Mouse (Mus musculus): ENCODE results near the gene Dusp11. TPM values are rescaled to one million over a fixed set of nuclear protein-coding genes. Genes with fewer than 3 reads are reported as not detected.
"Not testable (repeated sequence)": the region's sequence is repeated elsewhere in the genome, so short reads cannot be mapped to it uniquely, and the experiment has no call there.

Gene Dusp11
- polyA plus RNA-seq, 1 experiment: 157 TPM

DNA sequence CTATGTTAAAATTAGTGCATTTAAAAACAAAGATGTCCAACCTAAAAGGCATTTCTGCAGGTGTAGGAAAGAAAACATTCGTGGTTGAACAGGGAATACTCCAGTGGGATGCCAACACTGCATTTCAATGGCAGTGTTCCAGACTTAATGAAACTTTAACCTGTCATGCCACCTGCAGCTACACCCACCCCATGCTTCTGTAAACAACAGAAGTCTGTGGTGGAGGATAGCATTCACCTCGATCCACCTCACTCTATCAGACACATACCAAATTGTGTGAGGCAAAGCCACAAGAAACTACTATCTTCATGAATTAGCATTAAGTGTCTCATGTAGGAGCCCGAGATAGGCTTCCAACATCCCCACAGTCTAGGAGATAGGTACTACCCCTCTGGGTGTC lies 53.1 kb downstream of the Dusp11 start:
- DNase-seq (ENCODE audit: low read depth): no peak
- TF ChIP-seq CTCF (IDR thresholded peaks at IDR 0.05; ENCODE audit: borderline replicate concordance, extremely low read depth, insufficient read depth, insufficient read length) (no peak), POLR2A (IDR thresholded peaks at IDR 0.05; ENCODE audit: borderline replicate concordance, extremely low read depth, insufficient read depth, insufficient read length, poor library complexity, severe bottlenecking) (no peak)

DNA sequence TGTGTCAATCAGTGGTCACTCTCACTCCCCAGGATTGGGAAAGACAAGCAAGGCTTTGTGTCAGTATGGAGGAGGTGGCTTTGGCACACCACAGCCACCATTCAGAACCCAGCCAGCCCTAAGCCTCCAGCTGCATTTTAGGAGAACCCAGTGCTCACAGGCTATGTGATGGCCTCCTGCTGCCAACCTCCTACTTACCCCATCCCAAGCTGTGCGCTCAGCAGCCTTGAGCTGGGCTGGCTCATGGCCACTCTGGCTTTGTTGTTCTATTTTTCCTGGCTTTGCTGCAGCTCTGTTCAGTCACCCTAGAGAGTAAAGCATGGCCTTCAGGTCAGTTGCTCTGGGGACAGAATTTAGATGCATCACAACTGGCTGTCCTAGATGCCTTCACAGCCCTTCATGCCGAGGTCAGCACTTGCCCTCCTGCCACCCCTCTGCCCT lies 54.5 kb downstream of the Dusp11 start:
- DNase-seq (ENCODE audit: low read depth): peak; percentile 11

DNA sequence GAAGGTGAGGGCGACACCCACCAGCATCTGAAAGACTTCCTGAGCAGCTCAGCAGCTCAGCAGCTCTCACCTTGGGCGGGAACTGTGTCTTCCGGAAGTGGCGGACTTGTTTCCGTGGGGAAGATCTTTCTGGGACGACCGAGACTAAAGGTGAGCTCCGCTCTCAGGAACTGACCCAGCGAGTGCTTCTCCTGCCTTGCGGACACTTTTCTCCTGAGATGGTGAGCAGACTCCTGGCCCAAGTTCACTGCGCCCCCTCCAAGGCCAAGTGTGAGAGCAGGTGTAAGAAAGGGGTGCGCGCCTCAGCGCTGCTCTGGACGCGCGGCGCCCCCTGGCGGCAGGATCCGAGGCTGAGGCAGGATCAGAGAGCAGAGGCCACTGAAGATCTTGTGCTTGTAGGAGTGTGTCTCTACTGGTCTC lies 56.8 kb downstream of the Dusp11 start, which contains the start of gene Nat8f4:
TSS of gene Nat8f4 (minus strand) at position 243 of the 420 bp plus-strand sequence.
- DNase-seq (ENCODE audit: low read depth): peak; percentile 55
- peak; percentile 63; the same call in 1 of the 2 replicates for TF ChIP-seq CTCF (IDR thresholded peaks at IDR 0.05; ENCODE audit: borderline replicate concordance, extremely low read depth, insufficient read depth, insufficient read length)

DNA sequence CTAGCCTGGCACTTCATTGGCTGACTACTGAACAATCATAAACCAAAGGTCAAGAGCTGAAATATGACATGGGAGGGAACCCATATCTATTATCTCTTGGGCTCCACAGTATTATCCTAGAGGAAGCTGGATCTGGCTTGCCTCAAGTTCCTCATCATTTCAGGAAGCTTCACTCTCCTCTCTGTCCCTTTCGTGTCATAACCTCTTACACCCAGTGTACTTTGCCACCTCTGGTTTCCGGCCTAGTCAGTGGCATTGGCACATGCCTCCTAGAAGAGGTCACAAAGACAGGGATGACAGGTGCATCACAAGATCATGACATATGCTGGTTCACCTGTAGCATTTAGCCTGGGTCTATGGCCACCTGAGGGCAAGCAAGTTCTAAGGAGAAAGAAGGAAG lies 59.2 kb downstream of the Dusp11 start:
- TF ChIP-seq POLR2A (IDR thresholded peaks at IDR 0.05; ENCODE audit: borderline replicate concordance, extremely low read depth, insufficient read depth, insufficient read length, poor library complexity, severe bottlenecking): no peak
- no peak for TF ChIP-seq CTCF (IDR thresholded peaks at IDR 0.05; ENCODE audit: borderline replicate concordance, extremely low read depth, insufficient read depth, insufficient read length)
- no peak for DNase-seq (ENCODE audit: low read depth)

DNA sequence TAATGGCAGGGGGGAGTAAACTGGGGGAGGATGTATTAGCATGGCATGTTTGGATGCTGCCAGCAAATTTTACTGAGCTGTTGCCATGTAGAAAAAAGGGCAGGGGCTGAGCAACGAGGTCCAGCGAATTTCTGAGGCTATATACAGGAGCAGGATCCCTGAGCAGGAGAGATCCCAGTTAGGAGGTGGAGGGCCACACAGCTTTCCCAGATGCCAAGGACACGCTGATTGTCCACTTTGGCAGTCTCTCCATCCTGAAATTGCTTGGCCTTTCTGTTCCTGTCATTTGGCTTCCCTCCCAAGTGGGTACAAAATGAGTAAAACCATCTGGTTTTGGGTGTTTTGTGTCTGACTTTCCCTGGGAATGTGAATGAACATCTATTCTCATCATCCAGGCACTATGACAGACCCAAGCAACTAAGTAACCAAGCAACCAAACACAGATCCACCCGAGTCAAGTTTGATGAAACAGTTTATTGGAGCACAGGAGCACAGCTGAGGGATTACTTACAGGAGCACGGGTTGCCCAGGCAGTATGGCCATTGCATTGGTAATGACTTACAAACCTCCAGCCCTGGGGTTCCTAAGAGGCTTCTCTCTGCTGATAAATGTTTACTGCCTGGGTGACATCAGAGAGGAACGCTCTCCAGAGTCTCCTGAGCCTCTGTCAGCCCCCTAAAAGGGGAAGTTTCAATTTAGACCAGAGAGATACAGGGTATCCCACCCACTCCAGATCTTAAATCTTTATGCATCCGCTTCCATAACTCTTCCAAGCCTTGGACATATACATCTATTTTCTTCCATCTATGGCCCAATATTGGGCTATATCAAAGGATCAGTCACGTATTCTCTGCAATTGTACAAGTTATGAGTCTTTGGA lies 62.6 kb downstream of the Dusp11 start:
- DNase-seq (ENCODE audit: low read depth): peak; percentile 9

DNA sequence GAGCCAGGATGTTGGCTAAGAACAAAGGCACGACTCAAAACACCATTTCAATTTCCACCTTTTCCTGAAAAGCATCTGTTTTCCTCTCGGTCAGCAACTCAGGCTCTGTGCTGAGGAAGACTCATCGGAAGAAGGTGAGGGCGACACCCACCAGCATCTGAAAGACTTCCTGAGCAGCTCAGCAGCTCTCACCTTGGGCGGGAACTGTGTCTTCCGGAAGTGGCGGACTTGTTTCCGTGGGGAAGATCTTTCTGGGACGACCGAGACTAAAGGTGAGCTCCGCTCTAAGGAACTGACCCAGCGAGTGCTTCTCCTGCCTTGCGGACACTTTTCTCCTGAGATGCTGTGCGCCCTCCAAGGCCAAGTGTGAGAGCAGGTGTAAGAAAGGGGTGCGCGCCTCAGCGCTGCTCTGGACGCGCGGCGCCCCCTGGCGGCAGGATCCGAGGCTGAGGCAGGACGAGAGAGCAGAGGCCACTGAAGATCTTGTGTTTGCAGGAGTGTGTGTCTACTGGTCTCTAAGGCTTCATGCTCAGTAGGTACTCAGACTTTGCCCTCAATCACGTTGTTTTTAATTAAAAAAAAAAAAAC lies 66.3 kb downstream of the Dusp11 start:
- TF ChIP-seq CTCF (IDR thresholded peaks at IDR 0.05; ENCODE audit: borderline replicate concordance, extremely low read depth, insufficient read depth, insufficient read length): peak; percentile 39; the same call in 1 of the 2 replicates
- DNase-seq (ENCODE audit: low read depth): not testable (repeated sequence)

Other genes starting within 250 kb of the Dusp11 start
- not detected in 2 replicates for gene Nat8f7, start 248.5 kb downstream of the Dusp11 start, polyA plus RNA-seq (2012; rRNA removed)
- 0.08 TPM in 1 of 2 replicates, not detected in the other for gene Nat8f3, start 195.9 kb downstream of the Dusp11 start, polyA plus RNA-seq (2012; rRNA removed)
- gene Nat8f6, start 140.7 kb downstream of the Dusp11 start, polyA plus RNA-seq (2012; rRNA removed): 0.08 TPM in 1 of 2 replicates, not detected in the other
- not detected in 2 replicates for gene Nat8f5, start 140.7 kb downstream of the Dusp11 start, polyA plus RNA-seq (2012; rRNA removed)
- not detected in 2 replicates for gene Nat8, start 129.6 kb downstream of the Dusp11 start, polyA plus RNA-seq (2012; rRNA removed)
- 0.03 and 0.10 TPM in 2 replicates for gene Nat8f2, start 92.5 kb downstream of the Dusp11 start, polyA plus RNA-seq (2012; rRNA removed)
- 4.5 and 5.5 TPM in 2 replicates for gene Nat8f4, start 56.8 kb downstream of the Dusp11 start, polyA plus RNA-seq (2012; rRNA removed)
- 35.5 and 40.7 TPM in 2 replicates for gene Tprkb, start 49.8 kb downstream of the Dusp11 start, polyA plus RNA-seq (2012; rRNA removed)
- 16.5 and 17.1 TPM in 2 replicates for gene Nat8f1, start 46.0 kb downstream of the Dusp11 start, polyA plus RNA-seq (2012; rRNA removed)
- gene Figla, start 54.5 kb upstream of the Dusp11 start, polyA plus RNA-seq (2012; rRNA removed): 0.15 TPM in 1 of 2 replicates, not detected in the other
- gene Add2, start 67.0 kb upstream of the Dusp11 start, polyA plus RNA-seq (2012; rRNA removed): 181 and 191 TPM in 2 replicates
- gene Tgfa, start 233.6 kb upstream of the Dusp11 start, polyA plus RNA-seq (2012; rRNA removed): 5.3 and 10.0 TPM in 2 replicates